Mouse (Mus musculus) small intestine, adult 2 months (tissue): ENCODE measurements around the gene Rgs7bp. TPM values are rescaled to one million over a fixed set of nuclear protein-coding genes. Genes with fewer than 3 reads are reported as not detected.

Experiments
- H3K27ac ChIP-seq: fragments of 200-500 bp; 2 replicates; pipeline ENCODE4 v1.5.1; 2012; ENCODE audit warnings: low read depth, low read length, control low read depth, inconsistent platforms; ENCODE audit not compliant: insufficient read depth
- H3K27me3 ChIP-seq: fragments of 200-500 bp; 2 replicates; pipeline ENCODE4 v1.6.1; 2012; ENCODE audit warnings: mild to moderate bottlenecking, moderate library complexity, low read length, inconsistent platforms; ENCODE audit not compliant: control insufficient read depth, insufficient read depth
- H3K36me3 ChIP-seq: fragments of 200-500 bp; 2 replicates; pipeline ENCODE4 v1.6.1; 2012; ENCODE audit warnings: mild to moderate bottlenecking, low read length, control low read depth, inconsistent platforms; ENCODE audit not compliant: control insufficient read depth, insufficient read depth
- H3K4me1 ChIP-seq: fragments of 200-500 bp; 2 replicates; pipeline ENCODE4 v1.6.1; 2012; ENCODE audit warnings: low read length, inconsistent platforms, mixed read lengths; ENCODE audit not compliant: control insufficient read depth, insufficient read depth, insufficient read length
- H3K4me3 ChIP-seq: fragments of 200-500 bp; 2 replicates; pipeline ENCODE4 v1.5.1; 2012; ENCODE audit warnings: low read depth, mild to moderate bottlenecking, control low read depth, inconsistent platforms, low read length, moderate library complexity
- CTCF ChIP-seq: fragments of 200-500 bp; IDR thresholded peaks from 2 replicates; pipeline ENCODE4 v1.5.1; 2012; ENCODE audit warnings: low read depth, mild to moderate bottlenecking, control low read depth, inconsistent platforms, low read length, moderate library complexity, mixed read lengths; ENCODE audit not compliant: insufficient replicate concordance, insufficient read length; ENCODE audit errors: extremely low read depth
- POLR2A ChIP-seq: fragments of 200-500 bp; IDR thresholded peaks from 2 replicates; pipeline ENCODE4 v1.6.1; 2012; ENCODE audit warnings: low read depth, mild to moderate bottlenecking, control low read depth, inconsistent platforms, low read length, moderate library complexity
- WGBS: fragments of 180-500 bp; shearing (Covaris S2); methylation state at CpG from one replicate; pipeline ENCODE4 v1.1.7; 2018; 5-methylcytosine and 5-hydroxymethylcytosine counted together
- polyA plus RNA-seq: library from polyadenylated mRNA; depleted of rRNA; stranded (reverse); fragments of >200 nt; gene quantifications from 2 replicates; pipeline ENCODE4 v1.2.3, GENCODE M21; 2012

Rgs7bp gene
- polyA plus RNA-seq, 1 experiment: 0.47 TPM

DNA sequence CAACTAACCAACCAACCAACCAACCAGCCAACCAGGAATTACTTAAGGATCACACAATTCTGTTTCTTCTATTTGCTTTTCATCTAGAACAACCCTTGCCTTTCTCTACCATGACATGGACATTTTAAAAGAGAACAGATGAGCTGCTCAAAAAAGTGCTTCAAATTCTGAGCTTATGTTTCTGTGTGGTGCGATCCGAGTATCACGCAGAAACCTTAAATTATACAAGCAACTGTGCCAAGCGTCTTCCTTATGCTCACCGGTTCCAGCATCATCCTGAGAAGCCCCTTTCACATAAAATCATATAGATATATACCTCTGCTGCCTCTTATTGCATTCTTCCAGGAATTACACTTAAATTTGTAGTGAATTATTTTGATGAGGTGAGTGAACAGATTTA lies 43.4 kb downstream of the Rgs7bp start:
- Histone ChIP-seq H3K27ac (no peak overlapping the region), H3K4me1 (no peaks in the 10 kb centered on the region), H3K27me3 (no peaks in the 10 kb centered on the region), H3K4me3 (no peak overlapping the region), H3K36me3 (no peaks in the 10 kb centered on the region)
- TF ChIP-seq POLR2A: no peak
- TF ChIP-seq CTCF: no peak
- WGBS: 94% methylated on average over 5 of the region's 5 CpGs

DNA sequence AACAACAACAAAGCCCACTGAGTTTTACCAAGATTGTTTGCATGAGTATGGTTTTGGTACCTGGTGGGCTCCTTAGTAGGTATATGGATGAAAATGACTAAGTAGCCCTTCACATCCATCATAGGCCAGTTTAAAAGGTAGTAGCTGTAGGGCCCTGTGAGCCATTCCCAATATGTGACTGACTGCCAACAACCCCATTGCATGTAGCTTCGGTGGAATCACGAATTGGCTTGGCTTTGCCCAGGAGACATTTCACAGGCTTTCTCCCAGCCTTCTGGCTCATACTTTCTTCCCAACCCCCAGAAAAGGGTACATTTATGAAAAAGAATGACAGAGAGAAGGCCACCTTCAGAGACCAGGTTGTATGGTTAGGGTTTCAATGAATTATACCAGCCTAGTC lies 45.8 kb downstream of the Rgs7bp start:
- no peak overlapping the region for H3K27ac ChIP-seq
- H3K4me1 ChIP-seq: no peaks in the 10 kb centered on the region
- TF ChIP-seq POLR2A (no peak), CTCF (no peak)
- H3K4me3 ChIP-seq: no peak overlapping the region
- H3K27me3 ChIP-seq: no peaks in the 10 kb centered on the region
- no peaks in the 10 kb centered on the region for H3K36me3 ChIP-seq
- 91% methylated on average over 2 of the region's 2 CpGs for WGBS

DNA sequence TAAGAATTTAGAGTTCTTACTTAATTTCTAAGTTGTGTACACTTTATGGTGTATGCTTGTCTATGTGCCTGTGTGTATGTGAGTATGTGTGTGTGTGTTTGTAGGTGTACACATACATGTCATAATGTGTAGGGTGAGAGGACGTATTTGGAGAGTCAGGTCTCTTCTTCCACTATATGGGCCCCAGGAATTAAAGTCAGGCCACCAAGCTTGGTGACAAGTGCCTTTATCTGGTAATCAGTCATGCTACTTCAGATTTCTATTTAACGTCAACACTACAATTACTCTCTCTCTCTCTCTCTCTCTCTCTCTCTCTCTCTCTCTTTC lies 51.9 kb downstream of the Rgs7bp start:
- WGBS: 60% methylated on average over 2 of the region's 2 CpGs
- Histone ChIP-seq H3K4me1 (no peaks in the 10 kb centered on the region), H3K27me3 (no peaks in the 10 kb centered on the region), H3K27ac (no peak overlapping the region), H3K36me3 (no peaks in the 10 kb centered on the region), H3K4me3 (no peak overlapping the region)
- TF ChIP-seq POLR2A (no peak), CTCF (no peak)

DNA sequence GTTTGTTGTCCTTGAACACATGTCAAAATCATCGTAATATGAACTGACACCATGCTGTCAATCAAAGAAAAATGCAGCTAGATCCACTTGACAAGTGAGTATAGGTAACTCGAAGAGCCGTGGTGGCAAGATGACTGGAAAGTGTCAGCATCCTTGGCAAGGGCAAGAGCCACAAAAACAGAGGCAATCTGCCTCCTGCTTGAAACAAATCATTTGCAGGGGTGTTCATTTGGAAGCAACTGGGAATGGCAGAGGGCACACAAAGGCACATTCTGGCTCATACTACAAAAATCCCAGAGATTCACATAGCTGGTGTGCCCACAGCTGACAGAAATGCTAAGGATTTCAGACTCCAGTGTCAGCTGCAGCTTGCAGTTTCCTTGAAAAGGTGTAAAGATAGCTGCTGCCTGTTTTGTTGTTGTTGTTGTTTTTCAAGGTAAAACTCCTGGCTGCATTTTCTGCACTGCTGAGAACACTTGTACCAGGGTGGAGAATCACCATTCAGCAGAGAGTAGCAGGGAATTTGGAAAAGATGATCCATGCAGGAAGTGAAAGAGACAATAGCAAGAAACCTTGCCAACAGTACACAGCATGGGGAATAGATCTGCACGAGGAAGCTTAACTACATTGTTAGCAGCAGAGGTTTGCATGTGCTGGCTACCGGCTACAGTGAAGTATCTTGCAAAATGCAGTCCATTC lies 52.4 kb downstream of the Rgs7bp start:
- Histone ChIP-seq H3K27me3 (no peaks in the 10 kb centered on the region), H3K27ac (no peak overlapping the region), H3K36me3 (no peaks in the 10 kb centered on the region), H3K4me1 (no peaks in the 10 kb centered on the region), H3K4me3 (no peak overlapping the region)
- no peak for TF ChIP-seq CTCF
- WGBS: 68% methylated on average over 5 of the region's 5 CpGs

DNA sequence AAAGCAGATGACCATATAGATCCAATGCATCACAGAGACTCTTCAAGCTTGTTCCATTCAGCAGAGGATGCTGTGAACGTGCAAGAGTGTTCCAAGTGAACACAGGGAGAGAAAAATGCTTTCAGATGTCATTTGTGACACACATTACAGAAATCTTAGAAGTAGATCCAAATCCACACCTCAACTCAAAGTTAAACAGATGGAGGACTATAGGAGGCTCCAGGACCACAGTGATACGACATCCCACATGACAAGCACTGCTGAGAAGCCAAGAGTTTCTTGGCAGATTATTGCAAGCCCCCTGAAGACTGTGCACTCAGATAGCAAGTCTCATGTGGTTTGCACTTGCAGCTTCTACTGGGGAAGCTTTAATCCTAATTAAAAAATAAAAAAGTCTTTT lies 53.0 kb downstream of the Rgs7bp start:
- 68% methylated on average over 2 of the region's 2 CpGs for WGBS
- no peak for TF ChIP-seq POLR2A
- TF ChIP-seq CTCF: no peak

DNA sequence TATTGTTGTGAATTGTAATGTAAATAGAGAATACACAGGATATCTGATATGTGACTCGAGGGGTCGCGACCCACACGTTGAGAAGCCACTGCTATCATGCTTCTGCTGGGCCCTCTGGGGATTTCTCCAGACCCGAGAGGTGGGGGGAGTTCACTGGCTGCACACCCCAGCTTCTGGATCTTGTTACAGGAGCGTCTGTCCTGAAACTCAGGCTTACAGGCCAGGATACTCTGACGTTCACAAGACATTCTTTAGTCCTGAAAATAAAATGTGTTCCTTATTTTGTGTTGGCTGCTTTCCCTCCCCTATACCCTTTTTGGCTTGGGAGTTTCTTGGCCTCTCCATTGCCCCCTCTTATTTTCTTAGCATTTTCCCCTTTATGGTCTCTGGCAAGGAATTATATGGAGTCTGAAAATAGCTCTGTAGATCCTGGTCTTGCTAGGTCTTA lies 65.9 kb downstream of the Rgs7bp start:
- 75% methylated on average over 7 of the region's 7 CpGs for WGBS
- Histone ChIP-seq H3K27ac (no peak overlapping the region), H3K4me1 (no peaks in the 10 kb centered on the region), H3K27me3 (no peaks in the 10 kb centered on the region), H3K4me3 (no peak overlapping the region), H3K36me3 (no peaks in the 10 kb centered on the region)
- no peak for TF ChIP-seq CTCF
- TF ChIP-seq POLR2A: no peak

More for the DNA sequence above, 53.0 kb downstream of the Rgs7bp start:
- Histone ChIP-seq H3K36me3 (no peaks in the 10 kb centered on the region), H3K4me3 (no peak overlapping the region), H3K27ac (no peak overlapping the region), H3K27me3 (no peaks in the 10 kb centered on the region), H3K4me1 (no peaks in the 10 kb centered on the region)

DNA sequence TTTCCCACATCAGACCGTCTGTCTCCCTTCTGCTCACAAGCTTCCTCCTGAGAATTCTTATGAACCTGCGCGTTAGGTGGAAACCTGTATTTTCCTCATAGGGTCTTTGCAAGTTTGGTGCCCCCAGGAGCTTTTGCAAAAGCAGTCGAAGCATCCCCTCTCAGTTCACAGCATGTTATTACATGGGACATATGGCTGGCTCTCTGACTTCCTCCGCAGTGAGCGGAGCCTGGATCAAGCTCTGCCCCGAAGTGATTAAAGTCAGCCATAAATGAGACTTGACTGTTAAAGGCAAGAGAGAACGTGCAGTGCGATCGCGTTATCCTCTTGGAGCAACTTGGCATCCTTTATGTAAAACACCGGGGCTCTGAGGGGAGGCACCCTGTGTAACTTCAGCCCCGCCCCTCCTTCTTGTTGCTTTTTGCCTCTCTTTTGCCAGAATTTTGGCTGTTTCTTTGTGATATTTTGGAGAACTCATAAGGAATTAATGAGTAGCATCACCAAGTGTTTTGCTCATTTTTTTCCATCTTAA lies 66.7 kb downstream of the Rgs7bp start:
- Histone ChIP-seq H3K36me3 (no peaks in the 10 kb centered on the region), H3K4me1 (no peaks in the 10 kb centered on the region), H3K27ac (no peak overlapping the region), H3K4me3 (no peak overlapping the region), H3K27me3 (no peaks in the 10 kb centered on the region)
- WGBS: 87% methylated on average over 13 of the region's 13 CpGs
- TF ChIP-seq POLR2A: no peak
- no peak for TF ChIP-seq CTCF

DNA sequence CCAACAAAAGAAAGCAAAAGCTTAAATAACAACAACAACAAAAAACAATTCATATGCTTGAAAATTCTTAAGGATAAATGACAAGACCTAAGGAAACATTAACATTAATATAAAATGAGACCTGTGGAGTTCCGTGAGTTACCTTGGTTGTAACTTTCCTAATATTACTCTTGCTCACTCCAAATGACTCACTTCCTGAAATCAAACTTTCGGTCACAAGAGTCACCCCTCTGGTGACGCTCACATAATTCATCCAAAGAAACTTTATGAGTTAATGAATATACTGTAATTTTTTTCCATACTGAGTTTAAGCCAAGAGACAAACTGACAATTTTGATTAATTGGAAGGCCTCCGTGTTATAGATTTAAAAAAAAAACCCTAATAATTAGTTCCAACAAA lies 69.0 kb downstream of the Rgs7bp start:
- 82% methylated on average over 4 of the region's 4 CpGs for WGBS
- Histone ChIP-seq H3K27ac (no peak overlapping the region), H3K4me3 (no peak overlapping the region), H3K4me1 (no peaks in the 10 kb centered on the region), H3K27me3 (no peaks in the 10 kb centered on the region), H3K36me3 (no peaks in the 10 kb centered on the region)
- TF ChIP-seq CTCF: no peak
- no peak for TF ChIP-seq POLR2A
